Mouse (Mus musculus): ENCODE results near the gene Rpusd3. TPM values are rescaled to one million over a fixed set of nuclear protein-coding genes. Genes with fewer than 3 reads are reported as not detected.

Gene Rpusd3
- total RNA-seq, 2 experiments from 2014 or later = 10.3 to 11.5 TPM

- intact Hi-C loops (cut with DNase I) = no loop called here
- no peak for DNase-seq (ENCODE audit: low spot score)
Measured at GRCm38 (mm10) chr6:113433661-113434060, 14.5 kb upstream of the Rpusd3 start.

DNA sequence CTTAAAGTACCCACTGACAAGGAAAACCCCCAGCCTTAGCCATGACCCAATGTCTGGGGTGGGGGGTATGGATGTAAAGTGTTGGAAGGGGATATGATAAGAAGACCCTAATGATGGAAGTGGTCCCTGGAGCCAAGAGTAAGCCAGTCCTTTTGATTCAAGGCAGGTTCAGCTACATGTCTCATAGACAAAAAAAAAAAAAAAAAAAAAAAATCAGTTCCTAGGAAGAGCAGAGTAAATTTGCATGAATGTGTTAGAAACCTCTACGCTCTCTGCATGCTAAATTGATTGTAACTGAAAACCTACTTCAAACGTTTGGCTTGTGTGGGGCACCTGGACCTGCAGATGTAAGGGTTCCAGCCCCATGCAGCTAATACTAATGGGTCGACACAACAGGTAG is 12.7 kb upstream of the Rpusd3 start:
- intact Hi-C loops (cut with DNase I) = no loop called here
- no peak for DNase-seq (ENCODE audit: low spot score)

DNA sequence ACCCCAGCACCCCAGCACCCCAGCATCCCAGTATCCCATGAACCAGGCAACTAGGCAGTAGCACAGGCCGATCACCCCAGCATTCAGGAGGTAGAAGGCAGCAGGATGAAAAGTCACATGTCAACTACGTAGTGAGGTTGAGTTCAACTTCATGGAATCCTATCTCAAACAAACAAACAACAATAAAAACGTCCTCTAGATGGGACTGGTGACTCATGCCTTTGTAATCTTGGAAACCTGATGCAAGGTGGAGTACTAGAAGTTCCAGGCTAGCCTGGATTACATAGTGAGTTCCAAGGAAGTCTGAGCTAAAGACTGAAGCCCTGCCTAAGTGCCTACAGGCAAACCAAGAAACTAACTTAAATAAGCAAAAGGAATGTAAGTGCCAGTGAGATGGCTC is 11.7 kb upstream of the Rpusd3 start:
- intact Hi-C loops (cut with DNase I) = no loop called here
- DNase-seq (ENCODE audit: low spot score) = no peak

DNA sequence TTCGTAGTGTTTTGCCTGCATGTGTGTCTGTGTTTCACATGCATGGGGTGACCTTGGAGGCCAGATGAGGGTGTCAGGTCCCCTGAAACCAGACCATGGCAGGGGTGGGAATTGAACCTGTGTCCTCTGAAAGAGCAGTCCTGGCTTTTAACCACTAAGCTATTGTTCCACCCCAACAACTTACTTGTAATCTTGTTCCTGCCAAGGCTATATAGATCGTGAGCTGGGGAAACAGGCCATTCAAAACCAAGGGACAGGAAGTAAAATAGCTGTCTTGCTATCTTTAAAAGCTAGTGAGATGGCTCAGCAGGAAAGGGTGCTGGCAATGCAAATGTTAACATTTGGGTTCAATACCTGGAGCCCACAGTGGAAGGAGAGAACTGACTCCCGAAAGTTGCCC is 10.8 kb upstream of the Rpusd3 start:
- no peak for DNase-seq (ENCODE audit: low spot score)
- intact Hi-C loops (cut with DNase I) = no loop called here

- intact Hi-C loops (cut with DNase I) = no loop called here
- DNase-seq (ENCODE audit: low spot score) = no peak
Measured at GRCm38 (mm10) chr6:113428006-113428405, 8.9 kb upstream of the Rpusd3 start.

GRCm38 (mm10) chr6:113427397-113427796 is 8.3 kb upstream of the Rpusd3 start:
- intact Hi-C loops (cut with DNase I) = no loop called here
- DNase-seq (ENCODE audit: low spot score) = no peak

DNA sequence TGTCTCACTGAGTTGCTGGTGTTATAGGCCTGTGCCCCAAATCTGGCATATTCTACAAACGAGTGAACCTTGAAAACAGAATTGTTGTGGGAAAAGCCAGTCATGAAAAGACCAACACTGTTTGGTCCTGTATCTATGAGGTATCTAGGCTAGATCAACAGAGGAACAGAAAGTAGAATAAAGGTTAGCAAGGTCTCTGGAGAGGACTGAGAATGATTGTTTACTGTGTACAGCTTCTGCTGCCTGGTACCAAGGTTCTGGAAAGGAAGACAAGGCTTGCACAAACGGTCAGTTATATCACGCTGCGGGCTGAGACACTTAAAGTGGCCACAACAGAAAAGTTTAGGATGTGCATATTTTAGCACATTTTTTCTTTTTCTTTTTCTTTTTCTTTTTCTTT is 7.6 kb upstream of the Rpusd3 start:
- intact Hi-C loops (cut with DNase I) = no loop called here
- DNase-seq (ENCODE audit: low spot score) = no peak

DNA sequence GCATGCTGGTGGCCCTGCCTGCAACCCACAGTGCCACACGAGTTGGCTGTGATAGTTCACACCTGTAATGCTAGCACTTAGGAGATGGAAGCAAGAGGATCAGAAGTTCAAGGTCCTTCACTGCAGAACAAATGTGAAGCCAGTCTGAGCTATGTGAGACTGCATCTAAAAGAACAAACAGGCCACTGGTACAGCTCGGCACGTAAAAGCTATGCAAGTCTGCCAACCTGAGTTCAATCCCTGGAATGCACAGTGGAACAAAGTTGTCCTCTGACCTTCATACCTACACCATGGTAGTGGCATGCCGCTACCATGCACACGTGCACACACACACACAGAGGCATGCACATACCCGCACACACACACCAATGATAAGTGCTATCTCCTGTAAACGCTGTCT is 5.0 kb upstream of the Rpusd3 start:
- intact Hi-C loops (cut with DNase I) = no loop called here
- no peak for DNase-seq (ENCODE audit: low spot score)

DNA sequence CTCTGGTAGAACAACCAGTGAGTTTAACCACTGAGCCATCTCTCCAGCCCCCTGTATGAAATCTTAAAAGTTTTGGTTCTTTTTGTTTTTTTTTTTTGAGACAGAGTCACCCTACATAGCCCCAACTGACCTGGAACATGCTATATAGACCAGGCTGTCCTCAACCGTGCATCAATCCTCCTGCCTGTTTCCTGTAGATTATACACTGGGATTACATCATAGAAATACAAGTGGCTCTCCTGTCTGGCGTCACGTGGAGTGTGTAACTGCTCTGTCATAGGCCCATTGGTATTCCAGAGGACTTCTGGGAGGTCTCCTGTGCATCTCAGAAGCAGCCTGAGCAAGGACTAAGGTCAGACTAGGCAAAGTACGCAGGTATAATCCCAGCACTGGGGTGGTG is 3.9 kb upstream of the Rpusd3 start:
- DNase-seq (ENCODE audit: low spot score) = no peak
- intact Hi-C loops (cut with DNase I) = no loop called here

GRCm38 (mm10) chr6:113418441-113419198 is 520 bp downstream of the Rpusd3 start:
- intact Hi-C loops (cut with DNase I) = no loop called here

DNA sequence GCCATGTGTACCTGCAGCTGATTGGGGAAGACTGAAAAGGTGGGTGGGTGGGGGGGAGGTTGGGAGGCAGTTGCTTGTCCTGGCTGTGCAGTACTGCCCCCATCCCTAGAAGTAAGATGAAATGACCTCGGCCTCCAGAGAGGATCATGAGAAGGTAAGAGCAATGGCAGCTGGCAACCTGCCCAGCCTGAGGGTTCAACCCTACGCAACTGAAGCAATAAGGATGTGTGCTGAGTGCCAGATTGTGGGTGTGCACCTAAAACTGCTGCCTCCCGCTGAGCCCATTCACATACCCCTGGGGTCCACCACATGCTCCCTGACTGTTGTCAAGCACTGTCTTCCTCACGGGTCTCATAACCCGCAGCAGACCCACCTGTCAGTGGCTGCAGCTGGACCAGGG is 2.7 kb downstream of the Rpusd3 start:
- DNase-seq (ENCODE audit: low spot score) = no peak
- intact Hi-C loops (cut with DNase I) = no loop called here

More at GRCm38 (mm10) chr6:113418441-113419198, 520 bp downstream of the Rpusd3 start:
- DNase-seq (ENCODE audit: low spot score) = no peak

GRCm38 (mm10) chr6:113410001-113410400 is 9.1 kb downstream of the Rpusd3 start:
- DNase-seq (ENCODE audit: low spot score) = no peak
- intact Hi-C loops (cut with DNase I) = no loop called here

DNA sequence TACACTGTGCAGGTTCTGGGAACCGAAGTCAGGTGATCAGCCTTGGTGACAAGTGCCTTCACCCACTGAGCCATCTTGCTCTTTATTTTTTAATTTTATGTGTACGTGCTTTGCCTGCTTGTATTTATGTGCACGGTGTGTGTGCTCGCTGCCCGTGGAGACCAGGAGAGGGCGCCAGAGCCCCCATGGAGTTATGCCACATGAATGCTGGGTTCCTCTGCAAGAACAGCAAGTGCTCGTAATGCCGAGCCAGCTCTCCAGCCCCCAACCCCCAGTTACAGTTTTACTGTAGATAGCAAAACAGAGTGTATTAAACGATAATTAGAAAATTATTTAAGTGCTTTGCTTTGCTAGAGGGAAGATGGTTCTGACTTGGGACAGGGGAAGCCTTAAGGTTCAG is 12.5 kb downstream of the Rpusd3 start:
- DNase-seq (ENCODE audit: low spot score) = no peak
- intact Hi-C loops (cut with DNase I) = no loop called here

GRCm38 (mm10) chr6:113405483-113405882 is 13.7 kb downstream of the Rpusd3 start:
- no peak for DNase-seq (ENCODE audit: low spot score)
- intact Hi-C loops (cut with DNase I) = no loop called here

GRCm38 (mm10) chr6:113404649-113405448 is 14.3 kb downstream of the Rpusd3 start:
- no peak for DNase-seq (ENCODE audit: low spot score)

GRCm38 (mm10) chr6:113402094-113402493 is 17.0 kb downstream of the Rpusd3 start:
- no peak for DNase-seq (ENCODE audit: low spot score)
- intact Hi-C loops (cut with DNase I) = no loop called here

More at GRCm38 (mm10) chr6:113404649-113405448, 14.3 kb downstream of the Rpusd3 start:
- intact Hi-C loops (cut with DNase I) = no loop called here

DNA sequence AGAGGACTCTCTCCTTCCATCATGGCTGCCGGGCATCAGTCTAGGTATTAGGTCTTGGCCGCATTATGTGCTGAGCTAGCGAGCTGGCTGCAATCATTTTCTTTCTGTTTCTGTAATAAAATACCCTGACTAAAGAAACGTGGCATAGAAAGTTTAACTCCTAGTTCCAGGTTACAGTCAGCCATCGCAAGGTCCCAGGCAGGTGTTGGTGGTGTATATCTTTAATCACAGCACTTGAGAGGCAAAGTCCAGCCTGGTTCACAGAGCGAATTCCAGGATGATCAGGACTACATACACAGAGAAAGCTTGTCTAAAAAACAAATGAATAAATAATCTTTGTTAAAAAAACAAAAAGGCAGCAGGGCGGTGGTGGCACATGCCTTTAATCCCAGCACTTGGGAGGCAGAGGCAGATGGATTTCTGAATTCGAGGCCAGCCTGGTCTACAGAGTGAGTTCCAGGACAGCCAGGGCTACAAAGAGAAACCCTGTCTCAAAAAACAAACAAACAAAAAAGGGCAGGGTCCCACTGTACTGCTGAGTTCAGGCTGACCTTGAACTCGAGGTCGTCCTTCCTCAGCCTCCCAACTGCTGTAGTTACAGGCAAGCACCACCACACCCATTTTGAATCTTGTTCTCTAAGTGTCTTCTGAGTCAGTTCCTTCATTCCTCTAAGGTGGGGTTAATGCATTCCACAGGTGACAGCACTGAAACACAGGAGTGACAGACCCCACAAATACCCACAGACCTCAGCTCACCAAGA is 22.7 kb downstream of the Rpusd3 start:
- intact Hi-C loops (cut with DNase I) = no loop called here
- no peak for DNase-seq (ENCODE audit: low spot score)

- intact Hi-C loops (cut with DNase I) = no loop called here
- no peak for DNase-seq (ENCODE audit: low spot score)
Measured at GRCm38 (mm10) chr6:113395501-113395900, 23.6 kb downstream of the Rpusd3 start.

GRCm38 (mm10) chr6:113394811-113395210 is 24.3 kb downstream of the Rpusd3 start:
- no peak for DNase-seq (ENCODE audit: low spot score)
- intact Hi-C loops (cut with DNase I) = no loop called here

DNA sequence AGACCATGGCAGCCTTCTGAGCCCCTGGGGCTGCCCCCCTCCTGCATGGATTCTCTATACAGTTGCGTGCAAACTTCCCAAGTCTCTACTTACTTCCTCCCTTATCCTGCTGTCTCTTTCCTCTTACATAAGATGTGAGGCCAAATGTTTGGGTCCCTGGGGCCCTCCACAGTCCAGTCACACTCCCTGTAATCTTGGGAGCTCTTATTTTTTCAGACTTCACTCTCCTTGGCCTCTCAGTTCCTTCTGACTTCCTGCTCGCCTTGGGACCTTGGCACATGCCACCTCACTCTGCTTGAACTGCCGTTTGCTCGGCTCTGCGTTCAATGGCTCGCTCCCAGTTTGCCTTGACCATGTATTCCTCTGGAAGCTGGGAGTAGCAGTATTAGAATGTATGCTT is 25.2 kb downstream of the Rpusd3 start:
- no peak for DNase-seq (ENCODE audit: low spot score)
- intact Hi-C loops (cut with DNase I) = no loop called here
